Mouse (Mus musculus) layer of hippocampus, adult 8-10 months (tissue): Measurements from ENCODE around the gene Gm2042. TPM values are rescaled to one million over a fixed set of nuclear protein-coding genes. Genes with fewer than 3 reads are reported as not detected.
"Not testable (repeated sequence)": the region's sequence is repeated elsewhere in the genome, so short reads cannot be mapped to it uniquely, and the experiment has no call there.

ENCODE experiments used
- DNase-seq, 2 experiments: peaks; one replicate each; pipeline ENCODE4 v3.0.0; 2022; ENCODE audit warnings: low spot score in 2 of 2
- total RNA-seq, 4 experiments: library from RNA; stranded (reverse); gene quantifications; 2 replicates each; pipeline ENCODE4 v1.2.4; 2022

Gm2042 gene
- not detected for total RNA-seq

DNA sequence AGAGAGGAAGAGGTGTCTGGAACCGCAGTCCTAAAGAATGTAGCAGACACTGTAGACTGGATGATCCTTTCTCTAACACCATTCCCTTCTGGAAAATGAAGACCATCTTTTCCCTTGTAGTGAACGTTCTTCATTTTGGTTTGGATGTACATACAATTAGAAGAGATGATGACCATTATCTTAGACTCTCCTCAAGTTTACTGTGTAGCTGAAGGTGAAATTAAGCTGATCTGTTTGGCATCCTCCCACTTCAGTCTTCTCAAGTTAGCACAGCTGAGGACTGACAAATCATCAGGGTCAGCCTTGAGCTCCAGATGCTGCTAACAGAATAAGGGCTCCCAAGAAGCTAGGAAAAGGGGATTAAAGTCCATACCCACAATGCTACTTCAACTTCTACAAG lies at the start of gene Gm2042:
Gm2042 (plus strand) TSS at position 301 of the 400 bp plus-strand sequence.
- DNase-seq = not testable (repeated sequence)

- not testable (repeated sequence) for DNase-seq
Observed at GRCm38 (mm10) chr12:87919721-87920120, 34.2 kb upstream of the Gm2042 start, which contains the start of gene Gm2035. TSS of gene Gm2035 (minus strand) at chr12:87919857.

DNA sequence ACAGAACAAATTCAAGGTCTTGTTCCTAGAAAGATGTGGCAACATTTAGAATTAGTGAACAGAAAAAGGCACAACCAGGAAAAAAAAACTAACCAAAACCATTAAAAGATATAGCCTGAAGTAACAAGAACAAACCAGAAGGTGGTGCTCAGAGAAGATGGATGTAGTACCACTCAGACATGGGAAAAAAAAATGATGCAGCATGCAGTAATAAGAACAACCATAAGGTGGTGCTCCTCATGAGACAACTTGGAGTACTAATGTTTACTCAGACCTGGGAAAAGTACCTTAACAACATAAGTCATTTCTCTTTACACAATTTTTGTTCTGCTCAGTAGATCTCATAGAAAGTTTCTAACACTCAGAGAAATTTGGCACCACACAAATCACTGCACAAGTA lies 30.1 kb downstream of the Gm2042 start:
- DNase-seq = not testable (repeated sequence)

GRCm38 (mm10) chr12:88004118-88004517 lies 50.2 kb downstream of the Gm2042 start:
- DNase-seq = not testable (repeated sequence)

Other genes with a start within 250 kb of the Gm2042 start
- gene Gm21319, start 178.3 kb upstream of the Gm2042 start, total RNA-seq = not detected
- gene Gm21936, start 158.6 kb upstream of the Gm2042 start, total RNA-seq = not detected
- not detected for gene BB287469, start 137.5 kb upstream of the Gm2042 start, total RNA-seq
- not detected for gene Gm2001, start 111.7 kb upstream of the Gm2042 start, total RNA-seq
- gene Gm2016, start 80.0 kb upstream of the Gm2042 start, total RNA-seq = not detected
- not detected for gene Gm2022, start 58.7 kb upstream of the Gm2042 start, total RNA-seq
- not detected for gene Gm2035, start 34.2 kb upstream of the Gm2042 start, total RNA-seq
- not detected for gene Gm2075, start 57.8 kb downstream of the Gm2042 start, total RNA-seq
- gene Gm6803, start 64.7 kb downstream of the Gm2042 start, total RNA-seq = not detected
- gene Gm2056, start 72.9 kb downstream of the Gm2042 start, total RNA-seq = not detected
- gene Gm16368, start 129.6 kb downstream of the Gm2042 start, total RNA-seq = not detected
- not detected for gene Gm10436, start 228.0 kb downstream of the Gm2042 start, total RNA-seq